In genomic region chr15:82354126-82354945, GRCm38 (mm10) we compare ENCODE assay signal across 8 mouse cellular contexts. TPM values are rescaled to one million over a fixed set of nuclear protein-coding genes. Genes with fewer than 3 reads are reported as not detected.
DNase-seq lines count a peak whose midpoint lies in the region; ATAC-seq and TF ChIP-seq lines count a peak whose summit lies in the region.

Gene Ndufa6, minus strand, starts transcription at chr15:82354322.

- peak within 1 kb of the TSS; percentile 80 for H3K4me2 ChIP-seq in lung, postnatal 0 days (replicated peaks; ENCODE audit: low read depth, low read length)

- peaks cover 23% of the 10 kb centered on the region for H3K36me3 ChIP-seq in hindbrain, embryonic 10.5 days
- peaks cover 17% of the 10 kb centered on the region; the same call in 1 of the 2 replicates for H3K36me3 ChIP-seq in lung, postnatal 0 days (ENCODE audit: insufficient read depth, low read length)

- DNase-seq in MN1 (ENCODE audit: low spot score), result peak; percentile 100
- peak; percentile 98 for DNase-seq in cerebellum, adult 9-10 months
- peak; percentile 99 for DNase-seq in hindbrain, embryonic 10.5 days (ENCODE audit: low spot score)
- DNase-seq in layer of hippocampus, adult 9-11 months, result peak; percentile 98
- peak; percentile 100 for DNase-seq in lung, postnatal 0 days (ENCODE audit: low spot score)
- peak; percentile 93 for DNase-seq in ovary, postnatal 14 days (ENCODE audit: low spot score)
- peak; percentile 98 for DNase-seq in thymus, postnatal 14 days

- H3K27me3 ChIP-seq in hindbrain, embryonic 10.5 days (ENCODE audit: insufficient read depth, poor library complexity, severe bottlenecking), result no peaks in the 10 kb centered on the region
- no peaks in the 10 kb centered on the region for H3K27me3 ChIP-seq in lung, postnatal 0 days (replicated peaks; ENCODE audit: insufficient read depth, low read length)

- ATAC-seq in frontal cortex, adult (ENCODE audit: low TSS enrichment), result peak; percentile 99
- peak; percentile 100 for ATAC-seq in lung, postnatal 0 days

- peak within 1 kb of the TSS; percentile 88 for H3K4me3 ChIP-seq in hindbrain, embryonic 10.5 days
- peak within 1 kb of the TSS; percentile 87 for H3K4me3 ChIP-seq in lung, postnatal 0 days (ENCODE audit: low read depth, low read length)

- H3K9ac ChIP-seq in lung, postnatal 0 days (replicated peaks; ENCODE audit: low read depth), result peak within 1 kb of the TSS; percentile 96

- no peaks in the 10 kb centered on the region for H3K9me3 ChIP-seq in hindbrain, embryonic 10.5 days
- H3K9me3 ChIP-seq in lung, postnatal 0 days (ENCODE audit: low read length), result no peaks in the 10 kb centered on the region

- WGBS in hindbrain, embryonic 10.5 days, result 2% methylated on average over 57 of the region's 57 CpGs
- WGBS in lung, postnatal 0 days, result 2% methylated on average over 57 of the region's 57 CpGs

- peak within 1 kb of the TSS; percentile 96 for H3K27ac ChIP-seq in hindbrain, embryonic 10.5 days
- H3K27ac ChIP-seq in lung, postnatal 0 days (ENCODE audit: low read length), result peak within 1 kb of the TSS; percentile 93

- peak; percentile 47; the same call in 1 of the 2 replicates for TF ChIP-seq EP300 in lung, postnatal 0 days (IDR thresholded peaks at IDR 0.05)

- peak; percentile 99 for TF ChIP-seq CTCF in lung, postnatal 0 days (IDR thresholded peaks at IDR 0.05)

- H3K4me1 ChIP-seq in hindbrain, embryonic 10.5 days (replicated peaks), result peaks cover 35% of the 10 kb centered on the region
- H3K4me1 ChIP-seq in lung, postnatal 0 days (ENCODE audit: insufficient read depth, low read depth, low read length), result peaks cover 8% of the 10 kb centered on the region

RNA-seq across cellular contexts. Expression of gene Ndufa6, which starts in this region (rescaled TPM):
- 267 and 273 TPM in 2 replicates for polyA plus RNA-seq in hindbrain, embryonic 10.5 days (2016; fragmentation: Nextera tagmentation; extraction: Ambion mirVana)
- 439 and 454 TPM in 2 replicates for polyA plus RNA-seq in lung, postnatal 0 days (2015; fragmentation: Nextera tagmentation; extraction: Ambion mirVana)

Comparison
In these comparisons a context has a peak if more than half of its experiments do, and no peak if none do; other contexts are left out.
1. Peak in every context shown above with its lines: DNase-seq, ATAC-seq, H3K4me3 ChIP-seq and H3K27ac ChIP-seq.